Mouse (Mus musculus) gastrocnemius, adult 2 months (tissue): ENCODE measurements around the gene Mlx. TPM values are rescaled to one million over a fixed set of nuclear protein-coding genes. Genes with fewer than 3 reads are reported as not detected.
A peak's percentile ranks its signal among the peaks of the same experiment; 100 is the strongest.

Experiments used
- DNase-seq: peaks from one replicate; pipeline ENCODE4 v3.0.0; 2022
- H3K27ac ChIP-seq: fragments of 200-600 bp; 2 replicates; pipeline ENCODE4 v1.8.1; 2022; ENCODE audit warnings: mild to moderate bottlenecking
- H3K4me3 ChIP-seq: fragments of 200-600 bp; 2 replicates; pipeline ENCODE4 v1.8.1; 2022; ENCODE audit warnings: mild to moderate bottlenecking, moderate library complexity
- CTCF ChIP-seq: fragments of 200-600 bp; IDR thresholded peaks from 2 replicates; pipeline ENCODE4 v1.8.1; 2022; ENCODE audit warnings: antibody characterized with exemption, mild to moderate bottlenecking, moderate library complexity
- intact Hi-C: fragments of 180-260 bp; cut with DNase I; formaldehyde crosslinking; loops from one replicate; pipeline ENCODE4 v1.15.1; 2025
- total RNA-seq, 2 experiments: library from RNA; stranded (reverse); gene quantifications; 2 replicates each; pipeline ENCODE4 v1.2.3; 2021

Gene Mlx
- total RNA-seq, 2 experiments from 2014 or later, result 12.5 to 14.4 TPM

GRCm38 (mm10) chr11:101085617-101086322 lies 1.3 kb upstream of the Mlx start:
- Histone ChIP-seq H3K27ac (peak overlapping the region; percentile 93), H3K4me3 (peak overlapping the region; percentile 84)
- TF ChIP-seq CTCF, result no peak
- no peak for DNase-seq
- intact Hi-C loops, result no loop called here

- H3K4me3 ChIP-seq, result peak overlapping the region; percentile 84
- intact Hi-C loops, result no loop called here
- TF ChIP-seq CTCF, result no peak
- peak; percentile 38 for DNase-seq
- H3K27ac ChIP-seq, result peak overlapping the region; percentile 93
Measured at GRCm38 (mm10) chr11:101086323-101086674, 778 bp upstream of the Mlx start.

- DNase-seq, result no peak
- intact Hi-C loops, result no loop called here
- TF ChIP-seq CTCF, result no peak
- Histone ChIP-seq H3K4me3 (peak overlapping the region; percentile 84), H3K27ac (peak overlapping the region; percentile 93)
Measured at GRCm38 (mm10) chr11:101087682-101088055, 592 bp downstream of the Mlx start.

GRCm38 (mm10) chr11:101089931-101090330 lies 2.9 kb downstream of the Mlx start:
- Histone ChIP-seq H3K4me3 (no peak overlapping the region), H3K27ac (no peak overlapping the region)
- no peak for TF ChIP-seq CTCF
- intact Hi-C loops, result no loop called here
- no peak for DNase-seq

- TF ChIP-seq CTCF, result no peak
- Histone ChIP-seq H3K4me3 (peak overlapping the region; percentile 100), H3K27ac (peak overlapping the region; percentile 99)
- intact Hi-C loops, result loop anchor here (1.0 kb wide), 1 partner anchor 78 kb away; no protein-coding TSS in a partner anchor
- DNase-seq, result no peak
Measured at GRCm38 (mm10) chr11:101094930-101095313, 7.8 kb downstream of the Mlx start.

- TF ChIP-seq CTCF, result peak; percentile 87
- peak within 1 kb of the TSS; percentile 100 for H3K4me3 ChIP-seq
- DNase-seq, result peak; percentile 97
- peak within 1 kb of the TSS; percentile 99 for H3K27ac ChIP-seq
- intact Hi-C loops, result loop anchor here (1.0 kb wide), 1 partner anchor 78 kb away; no protein-coding TSS in a partner anchor
Measured at GRCm38 (mm10) chr11:101095314-101096024, 8.4 kb downstream of the Mlx start, which contains the start of gene Psmc3ip. Psmc3ip (minus strand) TSS chr11:101095436.

- Histone ChIP-seq H3K4me3 (no peak overlapping the region), H3K27ac (no peak overlapping the region)
- no peak for TF ChIP-seq CTCF
- intact Hi-C loops, result no loop called here
- no peak for DNase-seq
Measured at GRCm38 (mm10) chr11:101098231-101098630, 11.2 kb downstream of the Mlx start.

GRCm38 (mm10) chr11:101103011-101103410 lies 15.9 kb downstream of the Mlx start:
- no peak for TF ChIP-seq CTCF
- Histone ChIP-seq H3K4me3 (no peak overlapping the region), H3K27ac (no peak overlapping the region)
- DNase-seq, result no peak
- intact Hi-C loops, result no loop called here

GRCm38 (mm10) chr11:101109351-101109750 lies 22.3 kb downstream of the Mlx start:
- no peak for DNase-seq
- no peak for TF ChIP-seq CTCF
- Histone ChIP-seq H3K27ac (no peak overlapping the region), H3K4me3 (no peak overlapping the region)
- intact Hi-C loops, result no loop called here

GRCm38 (mm10) chr11:101110708-101111107 lies 23.6 kb downstream of the Mlx start:
- intact Hi-C loops, result no loop called here
- DNase-seq, result no peak
- Histone ChIP-seq H3K27ac (no peak overlapping the region), H3K4me3 (no peak overlapping the region)
- TF ChIP-seq CTCF, result no peak

- intact Hi-C loops, result no loop called here
- Histone ChIP-seq H3K27ac (no peak overlapping the region), H3K4me3 (no peak overlapping the region)
- no peak for TF ChIP-seq CTCF
- DNase-seq, result no peak
Measured at GRCm38 (mm10) chr11:101111178-101111577, 24.1 kb downstream of the Mlx start.

GRCm38 (mm10) chr11:101112186-101112585 lies 25.1 kb downstream of the Mlx start:
- no peak for TF ChIP-seq CTCF
- intact Hi-C loops, result no loop called here

GRCm38 (mm10) chr11:101115564-101115963 lies 28.5 kb downstream of the Mlx start:
- Histone ChIP-seq H3K4me3 (no peak overlapping the region), H3K27ac (no peak overlapping the region)
- DNase-seq, result no peak
- intact Hi-C loops, result no loop called here
- TF ChIP-seq CTCF, result no peak

More at GRCm38 (mm10) chr11:101112186-101112585, 25.1 kb downstream of the Mlx start:
- DNase-seq, result no peak
- Histone ChIP-seq H3K4me3 (no peak overlapping the region), H3K27ac (no peak overlapping the region)

GRCm38 (mm10) chr11:101118105-101118504 lies 31.0 kb downstream of the Mlx start:
- no peak for DNase-seq
- Histone ChIP-seq H3K4me3 (peak overlapping the region; percentile 99), H3K27ac (peak overlapping the region; percentile 91; the same call in 1 of the 2 replicates)
- intact Hi-C loops, result loop anchor here (2.0 kb wide), 1 partner anchor 55 kb away; no protein-coding TSS in a partner anchor
- TF ChIP-seq CTCF, result no peak
